Mouse (Mus musculus): ENCODE measurements around the gene Gstm1. TPM values are rescaled to one million over a fixed set of nuclear protein-coding genes. Genes with fewer than 3 reads are reported as not detected.
"Not testable (repeated sequence)": the region's sequence is repeated elsewhere in the genome, so short reads cannot be mapped to it uniquely, and the experiment has no call there.

Gene Gstm1
- polyA plus RNA-seq, 1 experiment from 2014 or later = 35.2 TPM

GRCm38 (mm10) chr3:108013331-108013871, 4.4 kb downstream of the Gstm1 start:
- Histone ChIP-seq H3K4me1 (peaks cover 18% of the 10 kb centered on the region), H3K9me3 (no peaks in the 10 kb centered on the region), H3K36me3 (replicated peaks) (no peaks in the 10 kb centered on the region), H3K4me3 (no peak overlapping the region), H3K27ac (replicated peaks) (no peak overlapping the region), H3K27me3 (replicated peaks; ENCODE audit: low read depth, poor library complexity, severe bottlenecking) (no peaks in the 10 kb centered on the region; the same call in 1 of the 2 replicates)
- DNase-seq (ENCODE audit: low spot score) = no peak
- 88% methylated on average over 4 of the region's 4 CpGs for WGBS

GRCm38 (mm10) chr3:108011558-108011957, 6.2 kb downstream of the Gstm1 start:
- Histone ChIP-seq H3K9me3 (no peaks in the 10 kb centered on the region), H3K27ac (replicated peaks) (no peak overlapping the region), H3K27me3 (replicated peaks; ENCODE audit: low read depth, poor library complexity, severe bottlenecking) (no peaks in the 10 kb centered on the region; the same call in 1 of the 2 replicates), H3K4me1 (peaks cover 6% of the 10 kb centered on the region), H3K4me3 (no peak overlapping the region), H3K36me3 (replicated peaks) (no peaks in the 10 kb centered on the region)
- 65% methylated on average over 3 of the region's 3 CpGs for WGBS
- no peak for DNase-seq (ENCODE audit: low spot score)

GRCm38 (mm10) chr3:108010286-108010685, 7.5 kb downstream of the Gstm1 start:
- peaks cover 2% of the 10 kb centered on the region; the same call in 1 of the 2 replicates for H3K4me1 ChIP-seq
- no peak overlapping the region for H3K4me3 ChIP-seq
- H3K36me3 ChIP-seq (replicated peaks) = no peaks in the 10 kb centered on the region
- no peaks in the 10 kb centered on the region for H3K27me3 ChIP-seq (replicated peaks; ENCODE audit: low read depth, poor library complexity, severe bottlenecking)
- no peaks in the 10 kb centered on the region for H3K9me3 ChIP-seq
- no peak overlapping the region for H3K27ac ChIP-seq (replicated peaks)
- WGBS = 77% methylated on average over 2 of the region's 2 CpGs
- no peak for DNase-seq (ENCODE audit: low spot score)

- Histone ChIP-seq H3K27ac (replicated peaks) (no peak overlapping the region), H3K9me3 (no peaks in the 10 kb centered on the region), H3K27me3 (replicated peaks; ENCODE audit: low read depth, poor library complexity, severe bottlenecking) (no peaks in the 10 kb centered on the region), H3K36me3 (replicated peaks) (no peaks in the 10 kb centered on the region), H3K4me1 (0 out of 2 replicates have a peak, but pooled peaks cover 2% of the 10 kb centered on the region), H3K4me3 (no peak overlapping the region)
- DNase-seq (ENCODE audit: low spot score) = no peak
- 85% methylated on average over 8 of the region's 8 CpGs for WGBS
These were observed 15.8 kb downstream of the Gstm1 start for GRCm38 (mm10) chr3:108002021-108002420.

GRCm38 (mm10) chr3:107999491-107999890, 18.3 kb downstream of the Gstm1 start:
- Histone ChIP-seq H3K4me1 (0 out of 2 replicates have a peak, but pooled peaks cover 2% of the 10 kb centered on the region), H3K9me3 (no peaks in the 10 kb centered on the region), H3K4me3 (no peak overlapping the region), H3K36me3 (replicated peaks) (no peaks in the 10 kb centered on the region), H3K27me3 (replicated peaks; ENCODE audit: low read depth, poor library complexity, severe bottlenecking) (no peaks in the 10 kb centered on the region), H3K27ac (replicated peaks) (no peak overlapping the region)
- 89% methylated on average over 3 of the region's 3 CpGs for WGBS
- no peak for DNase-seq (ENCODE audit: low spot score)

- 0 out of 2 replicates have a peak, but pooled peaks cover 2% of the 10 kb centered on the region for H3K4me1 ChIP-seq
- H3K27ac ChIP-seq (replicated peaks) = no peak overlapping the region
- DNase-seq (ENCODE audit: low spot score) = no peak
- WGBS = 83% methylated on average over 3 of the region's 3 CpGs
- 0 out of 2 replicates have a peak, but pooled peaks cover 3% of the 10 kb centered on the region for H3K9me3 ChIP-seq
- H3K27me3 ChIP-seq (replicated peaks; ENCODE audit: low read depth, poor library complexity, severe bottlenecking) = no peaks in the 10 kb centered on the region
- no peaks in the 10 kb centered on the region for H3K36me3 ChIP-seq (replicated peaks)
- no peak overlapping the region for H3K4me3 ChIP-seq
These were observed 19.2 kb downstream of the Gstm1 start for GRCm38 (mm10) chr3:107998591-107998990.

GRCm38 (mm10) chr3:107996576-107996975, 21.2 kb downstream of the Gstm1 start:
- H3K4me1 ChIP-seq = 0 out of 2 replicates have a peak, but pooled peaks cover 2% of the 10 kb centered on the region
- 0 out of 2 replicates have a peak, but pooled peaks cover 3% of the 10 kb centered on the region for H3K9me3 ChIP-seq
- no peaks in the 10 kb centered on the region for H3K27me3 ChIP-seq (replicated peaks; ENCODE audit: low read depth, poor library complexity, severe bottlenecking)
- H3K36me3 ChIP-seq (replicated peaks) = no peaks in the 10 kb centered on the region
- no peak overlapping the region for H3K27ac ChIP-seq (replicated peaks)
- WGBS = 76% methylated on average over 4 of the region's 4 CpGs
- H3K4me3 ChIP-seq = no peak overlapping the region
- DNase-seq (ENCODE audit: low spot score) = no peak

GRCm38 (mm10) chr3:107995974-107996373, 21.8 kb downstream of the Gstm1 start:
- not testable (repeated sequence) for H3K4me3 ChIP-seq; H3K36me3 ChIP-seq (replicated peaks); H3K27ac ChIP-seq (replicated peaks); DNase-seq (ENCODE audit: low spot score); H3K9me3 ChIP-seq; H3K4me1 ChIP-seq; H3K27me3 ChIP-seq (replicated peaks; ENCODE audit: low read depth, poor library complexity, severe bottlenecking)
- WGBS = 63% methylated on average over 2 of the region's 2 CpGs

- Histone ChIP-seq H3K4me1 (peaks cover 12% of the 10 kb centered on the region), H3K36me3 (replicated peaks) (no peaks in the 10 kb centered on the region), H3K27ac (replicated peaks) (no peak within 1 kb of the TSS), H3K9me3 (no peaks in the 10 kb centered on the region), H3K4me3 (peak within 1 kb of the TSS; percentile 38; the same call in 1 of the 2 replicates), H3K27me3 (replicated peaks; ENCODE audit: low read depth, poor library complexity, severe bottlenecking) (no peaks in the 10 kb centered on the region)
- 62% methylated on average over 8 of the region's 8 CpGs for WGBS
- peak; percentile 51 for DNase-seq (ENCODE audit: low spot score)
These were observed 31.7 kb downstream of the Gstm1 start, which contains the start of gene Gstm2 for GRCm38 (mm10) chr3:107986041-107986562. Gene Gstm2 (minus strand): TSS chr3:107986453.

- H3K4me1 ChIP-seq = peaks cover 12% of the 10 kb centered on the region
- H3K27ac ChIP-seq (replicated peaks); DNase-seq (ENCODE audit: low spot score); H3K9me3 ChIP-seq; H3K4me3 ChIP-seq; H3K36me3 ChIP-seq (replicated peaks); H3K27me3 ChIP-seq (replicated peaks; ENCODE audit: low read depth, poor library complexity, severe bottlenecking): not testable (repeated sequence)
- WGBS = 96% methylated on average over 2 of the region's 2 CpGs
These were observed 32.6 kb downstream of the Gstm1 start for GRCm38 (mm10) chr3:107985141-107985540.

GRCm38 (mm10) chr3:107984471-107984870, 33.3 kb downstream of the Gstm1 start:
- no peak overlapping the region for H3K4me3 ChIP-seq
- H3K36me3 ChIP-seq (replicated peaks) = no peaks in the 10 kb centered on the region
- H3K27ac ChIP-seq (replicated peaks) = no peak overlapping the region
- no peaks in the 10 kb centered on the region for H3K9me3 ChIP-seq
- no peaks in the 10 kb centered on the region for H3K27me3 ChIP-seq (replicated peaks; ENCODE audit: low read depth, poor library complexity, severe bottlenecking)
- H3K4me1 ChIP-seq = peaks cover 12% of the 10 kb centered on the region
- DNase-seq (ENCODE audit: low spot score) = no peak
- 88% methylated on average over 5 of the region's 5 CpGs for WGBS

- Histone ChIP-seq H3K36me3 (replicated peaks) (no peaks in the 10 kb centered on the region), H3K27ac (replicated peaks) (no peak overlapping the region), H3K4me3 (no peak overlapping the region), H3K9me3 (no peaks in the 10 kb centered on the region), H3K27me3 (replicated peaks; ENCODE audit: low read depth, poor library complexity, severe bottlenecking) (no peaks in the 10 kb centered on the region), H3K4me1 (peaks cover 12% of the 10 kb centered on the region)
- whole genome bisulfite sequencing = 72% methylated on average over 3 of the region's 3 CpGs
- no peak for DNase-seq (ENCODE audit: low spot score)
These were observed 34.0 kb downstream of the Gstm1 start for GRCm38 (mm10) chr3:107983771-107984170.

GRCm38 (mm10) chr3:107982726-107983125, 35.0 kb downstream of the Gstm1 start:
- no peaks in the 10 kb centered on the region for H3K27me3 ChIP-seq (replicated peaks; ENCODE audit: low read depth, poor library complexity, severe bottlenecking)
- no peak for DNase-seq (ENCODE audit: low spot score)
- 85% methylated on average over 6 of the region's 6 CpGs for WGBS
- peaks cover 12% of the 10 kb centered on the region for H3K4me1 ChIP-seq
- no peak overlapping the region for H3K27ac ChIP-seq (replicated peaks)
- no peak overlapping the region for H3K4me3 ChIP-seq
- no peaks in the 10 kb centered on the region for H3K9me3 ChIP-seq
- no peaks in the 10 kb centered on the region for H3K36me3 ChIP-seq (replicated peaks)
